Mouse (Mus musculus) stomach, embryonic 16.5 days (tissue): ENCODE data around the gene Tac4. TPM values are rescaled to one million over a fixed set of nuclear protein-coding genes. Genes with fewer than 3 reads are reported as not detected.
A peak's percentile ranks its signal among the peaks of the same experiment; 100 is the strongest.

ENCODE experiments used
- ATAC-seq: fragments of 200-750 bp; cut with Nextera tagmentation; 2 replicates; pipeline ENCODE4 v1.8.0; 2017; ENCODE audit warnings: moderate number of reproducible peaks, moderate TSS enrichment; ENCODE audit not compliant: insufficient read depth, low FRiP score
- H3K27ac ChIP-seq: fragments of 300-500 bp; sonication (generic); 2 replicates; pipeline ENCODE4 v1.5.1; 2014; ENCODE audit warnings: low read length
- H3K27me3 ChIP-seq: fragments of 300-500 bp; sonication (generic); 2 replicates; pipeline ENCODE4 v1.6.1; 2014; ENCODE audit warnings: low read length, control low read depth, mixed read lengths; ENCODE audit not compliant: control insufficient read depth, insufficient read depth
- H3K36me3 ChIP-seq: fragments of 300-500 bp; sonication (generic); 2 replicates; pipeline ENCODE4 v1.6.1; 2014; ENCODE audit warnings: low read length; ENCODE audit not compliant: control insufficient read depth, insufficient read depth
- H3K4me1 ChIP-seq: fragments of 300-500 bp; sonication (generic); 2 replicates; pipeline ENCODE4 v1.6.1; 2014; ENCODE audit warnings: low read length, control low read depth, mixed read lengths; ENCODE audit not compliant: control insufficient read depth, insufficient read depth
- H3K4me2 ChIP-seq: fragments of 300-500 bp; sonication (generic); 2 replicates; pipeline ENCODE4 v1.6.1; 2014; ENCODE audit warnings: low read depth, low read length, mixed read lengths
- H3K4me3 ChIP-seq: fragments of 300-500 bp; sonication (generic); replicated peaks from 2 replicates; pipeline ENCODE4 v1.5.1; 2014; ENCODE audit warnings: mild to moderate bottlenecking, low read length
- H3K9ac ChIP-seq: fragments of 300-500 bp; sonication (generic); 2 replicates; pipeline ENCODE4 v1.6.1; 2014; ENCODE audit warnings: low read length
- H3K9me3 ChIP-seq: fragments of 300-500 bp; sonication (generic); replicated peaks from 2 replicates; pipeline ENCODE4 v1.6.1; 2016; ENCODE audit warnings: low read length, control low read depth; ENCODE audit not compliant: control insufficient read depth
- WGBS: fragments of 180-500 bp; shearing (Covaris S2); extraction: QIAGEN DNeasy Blood & Tissue Kit; methylation state at CpG from one replicate; pipeline ENCODE4 v1.1.7; 2014; 5-methylcytosine and 5-hydroxymethylcytosine counted together
- polyA plus RNA-seq: library from polyadenylated mRNA; unstranded; fragments of >200 nt; fragmentation: Nextera tagmentation; extraction: Ambion mirVana; gene quantifications from 2 replicates; pipeline ENCODE4 v1.2.1, GENCODE M21; 2015

Tac4 gene
- polyA plus RNA-seq, 1 experiment from 2014 or later, result 0.10 TPM

- Histone ChIP-seq H3K9me3 (no peaks in the 10 kb centered on the region), H3K27ac (no peak overlapping the region), H3K9ac (no peak overlapping the region), H3K4me3 (no peak overlapping the region), H3K4me1 (no peaks in the 10 kb centered on the region), H3K36me3 (peaks cover 22% of the 10 kb centered on the region), H3K4me2 (no peak overlapping the region), H3K27me3 (no peaks in the 10 kb centered on the region)
- 90% methylated on average over 12 of the region's 12 CpGs for WGBS
- no peak for ATAC-seq
Measured at GRCm38 (mm10) chr11:95299886-95300285, 38.6 kb downstream of the Tac4 start.

GRCm38 (mm10) chr11:95301772-95302171 lies 40.4 kb downstream of the Tac4 start:
- Histone ChIP-seq H3K9ac (no peak overlapping the region), H3K9me3 (no peaks in the 10 kb centered on the region), H3K27me3 (no peaks in the 10 kb centered on the region), H3K4me1 (no peaks in the 10 kb centered on the region), H3K27ac (no peak overlapping the region), H3K4me2 (no peak overlapping the region), H3K36me3 (peaks cover 22% of the 10 kb centered on the region), H3K4me3 (no peak overlapping the region)
- 79% methylated on average over 3 of the region's 3 CpGs for WGBS
- ATAC-seq, result no peak

GRCm38 (mm10) chr11:95305600-95305999 lies 44.3 kb downstream of the Tac4 start:
- Histone ChIP-seq H3K4me2 (no peak overlapping the region), H3K4me1 (peaks cover 13% of the 10 kb centered on the region), H3K4me3 (no peak overlapping the region), H3K36me3 (peaks cover 3% of the 10 kb centered on the region), H3K27me3 (no peaks in the 10 kb centered on the region), H3K9ac (no peak overlapping the region), H3K27ac (no peak overlapping the region), H3K9me3 (no peaks in the 10 kb centered on the region)
- ATAC-seq, result no peak
- WGBS, result 90% methylated on average over 7 of the region's 7 CpGs

- Histone ChIP-seq H3K27ac (no peak overlapping the region), H3K9me3 (no peaks in the 10 kb centered on the region), H3K27me3 (no peaks in the 10 kb centered on the region), H3K4me2 (no peak overlapping the region), H3K9ac (no peak overlapping the region), H3K4me1 (peaks cover 19% of the 10 kb centered on the region), H3K36me3 (peaks cover 3% of the 10 kb centered on the region; the same call in 1 of the 2 replicates), H3K4me3 (no peak overlapping the region)
- WGBS, result 72% methylated on average over 8 of the region's 8 CpGs
- ATAC-seq, result no peak
Measured at GRCm38 (mm10) chr11:95307526-95307925, 46.2 kb downstream of the Tac4 start.

GRCm38 (mm10) chr11:95309510-95310006 lies 48.2 kb downstream of the Tac4 start:
- peak overlapping the region; percentile 94 for H3K4me2 ChIP-seq
- H3K27me3 ChIP-seq, result no peaks in the 10 kb centered on the region
- peak; percentile 93 for ATAC-seq
- H3K27ac ChIP-seq, result peak overlapping the region; percentile 100
- H3K4me1 ChIP-seq, result peaks cover 19% of the 10 kb centered on the region
- H3K36me3 ChIP-seq, result peaks cover 3% of the 10 kb centered on the region; the same call in 1 of the 2 replicates
- under 1% methylated on average over 37 of the region's 37 CpGs for WGBS
- H3K9me3 ChIP-seq, result no peaks in the 10 kb centered on the region
- peak overlapping the region; percentile 99 for H3K4me3 ChIP-seq
- H3K9ac ChIP-seq, result peak overlapping the region; percentile 99

- Histone ChIP-seq H3K9me3 (no peaks in the 10 kb centered on the region), H3K9ac (peak within 1 kb of the TSS; percentile 99), H3K27me3 (no peaks in the 10 kb centered on the region), H3K4me1 (peaks cover 19% of the 10 kb centered on the region), H3K4me3 (peak within 1 kb of the TSS; percentile 99), H3K4me2 (peak within 1 kb of the TSS; percentile 94), H3K27ac (peak within 1 kb of the TSS; percentile 100), H3K36me3 (no peaks in the 10 kb centered on the region; the same call in 1 of the 2 replicates)
- peak; percentile 94 for ATAC-seq
- WGBS, result under 1% methylated on average over 42 of the region's 42 CpGs
Measured at GRCm38 (mm10) chr11:95310007-95310647, 48.8 kb downstream of the Tac4 start, which contains the start of gene Kat7. TSS of gene Kat7 (minus strand) at chr11:95310246.

- H3K9ac ChIP-seq, result peak overlapping the region; percentile 79
- ATAC-seq, result no peak
- H3K27me3 ChIP-seq, result no peaks in the 10 kb centered on the region
- WGBS, result 4% methylated on average over 17 of the region's 17 CpGs
- H3K27ac ChIP-seq, result peak overlapping the region; percentile 91
- H3K4me3 ChIP-seq, result peak overlapping the region; percentile 99
- peak overlapping the region; percentile 67 for H3K4me2 ChIP-seq
- H3K9me3 ChIP-seq, result no peaks in the 10 kb centered on the region
- no peaks in the 10 kb centered on the region; the same call in 1 of the 2 replicates for H3K36me3 ChIP-seq
- H3K4me1 ChIP-seq, result peaks cover 19% of the 10 kb centered on the region
Measured at GRCm38 (mm10) chr11:95310648-95311424, 49.5 kb downstream of the Tac4 start.

- Histone ChIP-seq H3K9me3 (no peaks in the 10 kb centered on the region), H3K4me2 (peak overlapping the region; percentile 67), H3K36me3 (no peaks in the 10 kb centered on the region), H3K9ac (peak overlapping the region; percentile 79), H3K4me1 (peaks cover 19% of the 10 kb centered on the region), H3K27ac (no peak overlapping the region), H3K4me3 (peak overlapping the region; percentile 99; the same call in 1 of the 2 replicates), H3K27me3 (no peaks in the 10 kb centered on the region)
- no peak for ATAC-seq
- WGBS, result 34% methylated on average over 5 of the region's 5 CpGs
Measured at GRCm38 (mm10) chr11:95311425-95311807, 50.1 kb downstream of the Tac4 start.
